Mouse (Mus musculus): ENCODE measurements around the gene Slc35c2. TPM values are rescaled to one million over a fixed set of nuclear protein-coding genes. Genes with fewer than 3 reads are reported as not detected.

Slc35c2 gene
- polyA plus RNA-seq (2012) = 87.4 and 92.8 TPM in 2 replicates

DNA sequence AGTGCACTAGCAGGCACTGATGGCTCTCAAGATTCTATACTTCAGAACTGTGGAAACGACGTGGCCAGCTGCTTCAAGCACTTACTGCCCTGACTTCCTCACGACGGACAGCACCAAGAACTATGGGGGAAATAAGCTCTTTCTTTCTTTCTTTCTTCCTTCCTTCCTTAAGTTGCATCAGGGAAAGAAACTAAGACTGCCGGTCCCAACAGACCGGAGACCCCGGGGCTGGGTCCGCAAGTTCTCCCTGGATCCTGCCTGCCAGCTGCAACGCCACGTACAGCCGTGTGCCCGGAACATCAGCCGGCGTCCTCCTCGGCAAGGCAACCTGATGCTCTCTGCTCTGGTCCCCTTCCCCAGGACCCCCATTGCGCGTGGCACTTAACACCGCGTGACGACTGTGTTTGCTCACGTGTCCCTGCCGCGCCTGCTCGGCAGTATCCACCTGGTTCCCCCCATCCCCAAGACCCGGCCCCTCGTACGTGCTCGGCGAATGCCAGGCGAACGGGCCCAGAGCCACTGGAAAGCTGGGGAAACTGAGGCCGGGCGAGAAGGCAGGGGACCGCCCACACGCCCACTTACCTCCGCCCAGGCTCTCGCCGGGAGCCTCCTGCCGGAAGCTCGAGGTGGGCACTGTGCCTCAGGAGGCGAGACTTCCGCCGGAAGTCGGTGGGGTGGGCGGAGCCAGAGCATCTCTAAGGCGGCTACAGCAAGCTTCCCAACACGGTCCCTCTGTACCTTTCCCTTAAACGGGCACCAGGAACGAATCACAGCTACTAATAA lies at the start of gene Slc35c2:
Gene Slc35c2, minus strand, starts transcription at position 668 of the 783 bp plus-strand sequence.
- TF ChIP-seq GATA1 (IDR thresholded peaks at IDR 0.05; ENCODE audit: low read length) = no peak

- TF ChIP-seq GATA1 (IDR thresholded peaks at IDR 0.05; ENCODE audit: low read length) = no peak
These were observed 49.5 kb upstream of the Slc35c2 start for GRCm38 (mm10) chr2:165337191-165337590.

DNA sequence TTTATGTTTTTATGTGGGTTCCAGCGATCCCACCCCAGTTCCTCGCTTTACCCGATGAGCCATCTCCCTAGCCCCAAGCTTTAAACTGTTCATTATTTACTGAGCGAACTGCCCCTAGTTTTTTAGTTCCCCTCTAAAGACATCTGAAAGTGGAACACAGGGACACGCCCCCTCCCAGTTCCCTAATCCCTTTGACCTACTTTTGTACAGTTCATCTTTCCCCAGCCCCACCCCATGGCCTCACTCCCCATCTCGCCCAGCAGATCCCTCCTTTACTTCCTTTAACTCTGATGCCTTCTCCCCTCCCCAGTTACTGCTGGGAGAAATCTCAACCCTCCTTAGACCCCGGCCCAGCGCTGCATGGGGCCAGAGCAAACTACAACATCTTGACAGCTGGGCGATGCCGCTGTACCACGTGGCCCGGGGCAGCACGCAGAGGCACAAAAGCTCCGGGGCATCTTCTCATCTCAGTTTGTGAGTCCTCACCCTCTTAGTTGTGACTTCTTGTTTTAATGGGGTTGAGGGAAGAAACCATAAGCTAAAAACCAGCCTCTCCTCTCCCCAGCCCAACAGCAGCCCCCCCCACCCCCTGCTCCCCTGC lies 45.0 kb upstream of the Slc35c2 start:
- no peak for TF ChIP-seq GATA1 (IDR thresholded peaks at IDR 0.05; ENCODE audit: low read length)

GRCm38 (mm10) chr2:165329703-165330102 lies 42.0 kb upstream of the Slc35c2 start:
- TF ChIP-seq GATA1 (IDR thresholded peaks at IDR 0.05; ENCODE audit: low read length) = no peak

GRCm38 (mm10) chr2:165328746-165329145 lies 41.1 kb upstream of the Slc35c2 start:
- TF ChIP-seq GATA1 (IDR thresholded peaks at IDR 0.05; ENCODE audit: low read length) = no peak

DNA sequence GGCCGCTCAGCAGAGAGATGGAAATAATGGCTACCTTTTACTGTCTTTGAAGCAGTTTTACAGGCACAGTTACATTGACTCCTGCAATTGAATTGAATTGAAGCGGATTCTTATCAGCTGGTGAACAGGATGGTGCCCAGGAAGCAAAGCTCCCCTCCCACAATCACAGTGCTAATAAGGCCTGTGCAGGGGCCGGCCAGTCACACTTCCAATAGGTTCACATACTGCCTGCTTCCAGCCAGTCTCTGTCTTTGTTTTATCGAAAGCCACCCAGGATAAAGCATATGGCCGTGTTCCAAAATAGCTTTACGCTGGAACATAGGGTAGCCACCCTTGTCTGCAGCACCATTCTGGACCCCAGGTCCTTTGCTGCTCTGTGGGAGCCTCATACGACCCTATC lies 39.7 kb upstream of the Slc35c2 start:
- TF ChIP-seq GATA1 (IDR thresholded peaks at IDR 0.05; ENCODE audit: low read length) = no peak

DNA sequence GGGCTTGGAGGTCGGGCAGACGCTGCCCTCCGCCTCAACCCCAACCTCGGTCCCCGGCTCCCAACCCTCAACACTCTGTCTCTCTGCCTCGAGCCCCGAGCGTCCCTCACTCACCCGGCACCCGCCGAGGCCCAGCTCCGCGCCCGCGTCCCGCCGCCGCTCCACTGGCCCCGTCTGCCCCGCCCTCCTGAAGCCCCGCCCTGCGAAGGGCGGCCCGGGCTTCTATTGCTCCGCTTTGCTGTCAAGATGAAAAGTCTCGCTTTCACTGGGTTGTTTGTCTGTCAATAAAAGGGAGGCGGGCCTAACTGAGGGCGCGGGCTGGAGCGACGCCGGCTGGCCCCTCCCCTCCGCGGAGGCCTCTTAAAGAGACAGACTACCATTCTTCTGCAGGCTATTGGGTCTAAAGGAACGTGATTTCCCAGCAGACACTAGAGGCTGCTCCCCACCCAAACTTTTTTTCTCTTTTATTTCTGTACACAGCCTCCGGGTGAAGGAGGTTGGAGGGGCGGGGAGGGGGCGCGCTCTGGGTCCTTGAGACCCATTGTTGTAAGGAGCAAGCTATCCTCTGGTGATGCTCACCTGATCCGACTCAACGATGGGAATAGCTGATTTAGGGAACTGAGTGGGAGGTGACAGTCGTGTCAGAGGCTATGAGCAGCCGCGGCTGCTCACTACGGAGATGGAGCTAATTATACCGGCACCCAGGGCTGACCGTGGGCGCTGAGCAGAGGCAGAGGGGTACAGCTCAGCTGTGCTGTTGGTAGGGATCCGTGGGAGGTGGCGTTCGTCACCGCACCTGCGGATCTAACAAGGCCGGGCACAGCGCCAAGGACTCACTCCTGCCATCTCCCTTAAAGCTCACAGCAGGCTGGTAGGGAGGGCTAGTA lies 38.9 kb upstream of the Slc35c2 start, which contains the start of gene Elmo2:
Gene Elmo2, minus strand, starts transcription at position 176 of the 887 bp plus-strand sequence.
- no peak for TF ChIP-seq GATA1 (IDR thresholded peaks at IDR 0.05; ENCODE audit: low read length)

GRCm38 (mm10) chr2:165325521-165326303 lies 38.0 kb upstream of the Slc35c2 start:
- TF ChIP-seq GATA1 (IDR thresholded peaks at IDR 0.05; ENCODE audit: low read length) = no peak

- TF ChIP-seq GATA1 (IDR thresholded peaks at IDR 0.05; ENCODE audit: low read length) = no peak
These were observed 36.3 kb upstream of the Slc35c2 start for GRCm38 (mm10) chr2:165323928-165324327.

GRCm38 (mm10) chr2:165323484-165323883 lies 35.8 kb upstream of the Slc35c2 start:
- no peak for TF ChIP-seq GATA1 (IDR thresholded peaks at IDR 0.05; ENCODE audit: low read length)

DNA sequence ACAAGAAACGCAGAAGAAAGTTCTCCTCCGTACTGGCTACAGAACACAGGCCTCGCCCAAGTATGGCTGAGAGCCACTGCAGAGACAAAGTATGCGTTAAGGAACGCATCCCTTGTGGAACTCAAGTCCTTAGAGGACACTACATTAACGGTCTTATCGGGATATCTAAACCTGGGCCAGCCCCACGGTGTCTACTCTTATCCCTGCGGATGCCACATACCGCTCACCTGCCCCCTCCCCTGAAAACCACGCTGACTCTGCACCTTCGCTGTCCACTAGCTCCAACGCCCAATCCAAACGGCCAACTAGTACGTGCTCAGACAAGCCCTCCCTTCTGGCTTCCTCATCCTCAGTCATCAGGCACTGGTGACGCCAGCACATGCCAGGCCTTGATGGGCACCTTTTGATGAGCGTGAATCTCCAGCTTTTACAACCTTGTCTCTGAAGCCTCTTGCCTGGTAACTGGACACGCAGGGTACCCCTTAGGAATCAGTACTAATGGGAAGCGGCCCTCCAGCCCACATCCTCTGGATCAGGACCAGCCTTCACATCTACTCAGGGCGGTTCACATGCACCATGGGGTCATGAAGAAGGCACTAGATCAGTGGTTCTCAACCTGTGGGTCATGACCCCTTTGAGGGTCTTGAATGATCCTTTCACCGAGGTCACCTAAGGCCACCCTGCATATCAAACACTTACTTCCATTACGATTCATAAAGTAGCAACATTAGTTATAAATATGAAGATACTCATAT lies 34.5 kb upstream of the Slc35c2 start:
- no peak for TF ChIP-seq GATA1 (IDR thresholded peaks at IDR 0.05; ENCODE audit: low read length)

DNA sequence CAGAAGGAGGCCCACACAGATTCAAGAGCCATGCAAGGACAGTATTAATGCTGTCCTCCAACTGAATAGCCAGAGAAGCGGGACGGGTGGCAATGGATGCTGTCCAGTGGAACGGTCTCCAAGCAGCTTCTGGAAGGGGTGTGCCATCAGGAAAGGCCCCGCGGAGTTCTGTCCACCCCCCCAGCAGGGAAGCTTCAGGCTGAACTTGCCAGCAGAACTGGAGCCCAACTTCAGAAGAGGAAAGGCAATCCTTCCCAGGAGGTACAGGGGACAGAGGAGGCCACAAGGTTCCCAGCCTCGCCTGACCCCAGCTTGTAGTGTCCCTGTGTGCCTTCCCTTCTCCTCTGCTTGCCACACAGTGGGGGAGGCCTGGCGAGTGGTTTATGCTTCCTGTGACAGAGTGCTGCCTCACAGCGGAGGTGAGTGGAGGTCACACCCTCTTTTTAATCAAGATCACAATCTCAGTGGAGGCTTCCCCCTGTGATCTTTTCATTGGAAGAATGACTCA lies 33.8 kb upstream of the Slc35c2 start:
- no peak for TF ChIP-seq GATA1 (IDR thresholded peaks at IDR 0.05; ENCODE audit: low read length)

DNA sequence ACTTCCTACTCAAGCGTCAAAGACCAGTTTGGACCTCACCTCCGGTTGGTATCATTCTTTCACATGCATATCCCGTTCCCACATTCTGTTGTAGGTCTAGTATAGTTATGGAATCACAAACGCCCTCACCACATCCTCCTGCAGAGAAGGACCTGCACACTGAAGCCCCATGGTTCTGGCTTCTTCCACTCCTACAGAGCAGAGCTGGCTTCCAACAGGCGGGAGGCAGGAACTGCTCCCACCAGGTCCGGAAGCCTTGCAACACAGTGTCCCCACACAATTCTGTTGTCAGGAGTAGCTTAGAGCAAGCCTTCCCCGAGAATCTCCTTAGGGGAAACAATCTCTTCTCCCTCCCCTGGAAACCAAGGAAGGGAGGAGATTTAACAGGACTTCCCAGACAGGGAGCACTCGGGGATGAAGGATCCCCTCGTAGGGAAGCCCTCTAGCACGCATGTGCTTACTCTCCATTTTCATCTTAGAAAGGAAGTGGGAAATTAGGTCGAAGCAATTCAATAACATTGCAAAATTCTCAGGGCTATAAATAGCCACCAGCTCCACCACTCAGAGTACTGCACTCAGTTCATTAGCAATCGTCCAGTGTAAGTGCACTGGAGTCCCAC lies 33.0 kb upstream of the Slc35c2 start:
- no peak for TF ChIP-seq GATA1 (IDR thresholded peaks at IDR 0.05; ENCODE audit: low read length)

DNA sequence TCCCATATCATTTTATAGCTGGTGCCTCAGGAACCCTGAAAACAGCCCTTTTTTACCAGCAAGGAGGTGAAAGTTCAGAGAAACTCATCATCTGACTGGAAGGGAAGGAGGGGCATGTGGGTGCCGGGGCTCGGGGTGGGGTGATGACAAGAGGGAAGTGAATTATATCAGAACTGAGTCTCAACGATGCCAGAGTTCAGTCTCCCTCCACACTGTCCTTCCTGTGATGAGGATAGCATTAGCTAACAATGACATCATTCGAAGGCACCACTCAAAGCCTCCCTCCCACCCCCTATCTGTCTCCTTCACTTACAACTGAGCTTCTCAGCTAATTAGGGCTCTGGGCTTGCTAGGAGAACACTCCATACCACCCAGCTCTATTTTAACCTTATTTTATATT lies 31.8 kb upstream of the Slc35c2 start:
- TF ChIP-seq GATA1 (IDR thresholded peaks at IDR 0.05; ENCODE audit: low read length) = no peak
